Mouse (Mus musculus) neural tube, embryonic 12.5 days (tissue): ENCODE data around the gene Ntf3. TPM values are rescaled to one million over a fixed set of nuclear protein-coding genes. Genes with fewer than 3 reads are reported as not detected.

Experiments used
- ATAC-seq: fragments of 200-750 bp; cut with Nextera tagmentation; 2 replicates; pipeline ENCODE4 v1.8.0; 2017; ENCODE audit warnings: low read depth, mild to moderate bottlenecking, moderate TSS enrichment, moderate library complexity; ENCODE audit not compliant: low FRiP score
- H3K27ac ChIP-seq: fragments of 300-500 bp; sonication (generic); 2 replicates; pipeline ENCODE4 v1.5.1; 2016
- H3K27me3 ChIP-seq: fragments of 300-500 bp; sonication (generic); replicated peaks from 2 replicates; pipeline ENCODE4 v1.6.1; 2016; ENCODE audit warnings: mild to moderate bottlenecking
- H3K36me3 ChIP-seq: fragments of 300-500 bp; sonication (generic); 2 replicates; pipeline ENCODE4 v1.6.1; 2016; ENCODE audit warnings: mild to moderate bottlenecking
- H3K4me1 ChIP-seq: fragments of 300-500 bp; sonication (generic); 2 replicates; pipeline ENCODE4 v1.6.1; 2016
- H3K4me2 ChIP-seq: fragments of 300-500 bp; sonication (generic); replicated peaks from 2 replicates; pipeline ENCODE4 v1.6.1; 2016; ENCODE audit warnings: mild to moderate bottlenecking
- H3K4me3 ChIP-seq: fragments of 300-500 bp; sonication (generic); 2 replicates; pipeline ENCODE4 v1.5.1; 2016
- H3K9ac ChIP-seq: fragments of 300-500 bp; sonication (generic); 2 replicates; pipeline ENCODE4 v1.6.1; 2016; ENCODE audit warnings: mild to moderate bottlenecking
- H3K9me3 ChIP-seq: fragments of 300-500 bp; sonication (generic); 2 replicates; pipeline ENCODE4 v1.6.1; 2016; ENCODE audit warnings: mild to moderate bottlenecking
- WGBS: fragments of 180-500 bp; shearing (Covaris S2); methylation state at CpG from one replicate; pipeline ENCODE4 v1.1.7; 2016; 5-methylcytosine and 5-hydroxymethylcytosine counted together
- polyA plus RNA-seq: library from polyadenylated mRNA; unstranded; fragments of >200 nt; fragmentation: Nextera tagmentation; extraction: Ambion mirVana; gene quantifications from 2 replicates; pipeline ENCODE4 v1.2.1, GENCODE M21; 2016

Ntf3 gene
- polyA plus RNA-seq, 1 experiment from 2014 or later: 12.6 TPM

- Histone ChIP-seq H3K4me1 (no peaks in the 10 kb centered on the region), H3K9me3 (no peaks in the 10 kb centered on the region), H3K36me3 (no peaks in the 10 kb centered on the region), H3K4me3 (no peak overlapping the region), H3K4me2 (no peak overlapping the region), H3K9ac (no peak overlapping the region), H3K27ac (no peak overlapping the region), H3K27me3 (no peaks in the 10 kb centered on the region)
- WGBS: 80% methylated on average over 6 of the region's 6 CpGs
- ATAC-seq: no peak
These were observed 71.7 kb downstream of the Ntf3 start for GRCm38 (mm10) chr6:126095041-126095440.

- 71% methylated on average over 5 of the region's 5 CpGs for WGBS
- no peaks in the 10 kb centered on the region for H3K4me1 ChIP-seq
- H3K9me3 ChIP-seq: no peaks in the 10 kb centered on the region
- H3K9ac ChIP-seq: no peak overlapping the region
- H3K27me3 ChIP-seq: no peaks in the 10 kb centered on the region
- no peak overlapping the region for H3K4me3 ChIP-seq
- no peak overlapping the region for H3K27ac ChIP-seq
- no peak for ATAC-seq
- H3K4me2 ChIP-seq: no peak overlapping the region
- no peaks in the 10 kb centered on the region for H3K36me3 ChIP-seq
These were observed 74.7 kb downstream of the Ntf3 start for GRCm38 (mm10) chr6:126092026-126092425.

- H3K27ac ChIP-seq: no peak overlapping the region
- 94% methylated on average over 1 of the region's 1 CpGs for WGBS
- no peak overlapping the region for H3K9ac ChIP-seq
- H3K36me3 ChIP-seq: no peaks in the 10 kb centered on the region
- H3K4me1 ChIP-seq: no peaks in the 10 kb centered on the region
- H3K27me3 ChIP-seq: no peaks in the 10 kb centered on the region
- H3K4me3 ChIP-seq: no peak overlapping the region
- no peaks in the 10 kb centered on the region for H3K9me3 ChIP-seq
- no peak overlapping the region for H3K4me2 ChIP-seq
- ATAC-seq: no peak
These were observed 76.6 kb downstream of the Ntf3 start for GRCm38 (mm10) chr6:126090063-126090462.

GRCm38 (mm10) chr6:126088489-126089265 lies 78.0 kb downstream of the Ntf3 start:
- no peak overlapping the region for H3K27ac ChIP-seq
- no peak overlapping the region for H3K4me2 ChIP-seq
- WGBS: 94% methylated on average over 12 of the region's 12 CpGs
- ATAC-seq: no peak
- no peaks in the 10 kb centered on the region for H3K4me1 ChIP-seq
- H3K27me3 ChIP-seq: no peaks in the 10 kb centered on the region
- H3K4me3 ChIP-seq: no peak overlapping the region
- H3K9me3 ChIP-seq: no peaks in the 10 kb centered on the region
- H3K36me3 ChIP-seq: no peaks in the 10 kb centered on the region
- H3K9ac ChIP-seq: no peak overlapping the region

GRCm38 (mm10) chr6:126086321-126086950 lies 80.3 kb downstream of the Ntf3 start:
- WGBS: 61% methylated on average over 3 of the region's 3 CpGs
- H3K9me3 ChIP-seq: no peaks in the 10 kb centered on the region
- H3K4me1 ChIP-seq: no peaks in the 10 kb centered on the region
- no peak overlapping the region for H3K4me3 ChIP-seq
- H3K27ac ChIP-seq: no peak overlapping the region
- H3K36me3 ChIP-seq: no peaks in the 10 kb centered on the region
- no peak overlapping the region for H3K9ac ChIP-seq
- H3K27me3 ChIP-seq: no peaks in the 10 kb centered on the region
- ATAC-seq: no peak
- no peak overlapping the region for H3K4me2 ChIP-seq

GRCm38 (mm10) chr6:126080531-126080930 lies 86.2 kb downstream of the Ntf3 start:
- H3K9me3 ChIP-seq: no peaks in the 10 kb centered on the region
- no peaks in the 10 kb centered on the region for H3K36me3 ChIP-seq
- no peaks in the 10 kb centered on the region for H3K4me1 ChIP-seq
- no peak for ATAC-seq
- H3K4me3 ChIP-seq: no peak overlapping the region
- H3K9ac ChIP-seq: no peak overlapping the region
- no peaks in the 10 kb centered on the region for H3K27me3 ChIP-seq
- WGBS: 79% methylated on average over 3 of the region's 3 CpGs
- no peak overlapping the region for H3K4me2 ChIP-seq
- no peak overlapping the region for H3K27ac ChIP-seq

- Histone ChIP-seq H3K9ac (no peak overlapping the region), H3K4me1 (no peaks in the 10 kb centered on the region), H3K9me3 (no peaks in the 10 kb centered on the region), H3K4me3 (no peak overlapping the region), H3K36me3 (no peaks in the 10 kb centered on the region), H3K27ac (no peak overlapping the region), H3K27me3 (no peaks in the 10 kb centered on the region), H3K4me2 (no peak overlapping the region)
- no peak for ATAC-seq
- WGBS: 79% methylated on average over 3 of the region's 3 CpGs
These were observed 109.0 kb downstream of the Ntf3 start for GRCm38 (mm10) chr6:126057706-126058105.

- Histone ChIP-seq H3K9me3 (no peaks in the 10 kb centered on the region), H3K4me1 (no peaks in the 10 kb centered on the region), H3K36me3 (no peaks in the 10 kb centered on the region), H3K27ac (no peak overlapping the region), H3K4me3 (no peak overlapping the region), H3K9ac (no peak overlapping the region), H3K4me2 (no peak overlapping the region), H3K27me3 (no peaks in the 10 kb centered on the region)
- no peak for ATAC-seq
- WGBS: 93% methylated on average over 5 of the region's 5 CpGs
These were observed 113.6 kb downstream of the Ntf3 start for GRCm38 (mm10) chr6:126053136-126053535.
